Comparison of ENCODE assay signal across 20 mouse cellular contexts in the genomic region with DNA sequence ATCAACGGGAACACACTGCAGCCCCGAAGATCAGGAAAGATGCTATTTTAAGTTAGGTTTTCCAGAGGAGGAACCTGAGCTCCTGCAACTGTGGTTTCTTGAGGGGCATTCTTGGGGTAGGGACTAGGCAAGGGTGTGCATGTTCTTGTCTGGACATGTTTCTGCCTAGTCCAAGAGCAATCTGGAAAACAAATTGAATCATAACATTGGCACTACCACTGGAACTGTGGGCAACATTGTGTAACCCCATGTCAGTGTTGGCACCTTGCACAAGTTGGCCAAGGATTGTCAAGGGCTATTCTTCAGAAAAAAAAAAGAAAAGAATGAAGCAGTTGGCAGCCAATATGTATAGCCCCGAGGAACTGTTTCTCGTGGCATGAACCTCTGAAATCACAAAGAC.
A peak's percentile ranks its signal among the peaks of the same experiment; 100 is the strongest.
DNase-seq lines count a peak whose midpoint lies in the region; ATAC-seq lines count a peak whose summit lies in the region.
"Had no signal": no experiment of that assay in that cellular context is flagged by ENCODE, and none has a peak within 500 bp of the region (broad histone marks: within the 10 kb centered on the region; RNA-seq: fewer than 3 reads in every experiment).

No protein-coding gene starts in this region.

- no peak for ATAC-seq in hindbrain, embryonic 11.5 days (ENCODE audit: low FRiP score)
- ATAC-seq: CD4-positive, CD25-positive, alpha-beta regulatory T cell, adult 4 months; forebrain, embryonic 15.5 days; intestine, embryonic 16.5 days had no signal

- no peaks in the 10 kb centered on the region for H3K4me1 ChIP-seq in hindbrain, embryonic 11.5 days (replicated peaks; ENCODE audit: control insufficient read depth, insufficient read depth, low read length)

- no peak overlapping the region for H3K4me3 ChIP-seq in hindbrain, embryonic 11.5 days (ENCODE audit: low read depth, low read length)
- H3K4me3 ChIP-seq: embryonic facial prominence, embryonic 10.5 days; forebrain, embryonic 15.5 days; heart, embryonic 12.5 days; hindbrain, embryonic 10.5 days; hindbrain, embryonic 15.5 days had no signal

- H3K9ac ChIP-seq in hindbrain, embryonic 11.5 days (ENCODE audit: low read depth, low read length), result no peak overlapping the region
- H3K9ac ChIP-seq: forebrain, embryonic 15.5 days; heart, embryonic 12.5 days; hindbrain, embryonic 15.5 days had no signal

- no peak overlapping the region for H3K4me2 ChIP-seq in hindbrain, embryonic 11.5 days (replicated peaks; ENCODE audit: low read depth, low read length)
- H3K4me2 ChIP-seq: forebrain, embryonic 15.5 days; heart, embryonic 12.5 days; hindbrain, embryonic 15.5 days had no signal

- DNase-seq in adrenal gland, adult 2 months, result peak; percentile 72
- no peak for DNase-seq in adrenal gland, adult 18-20 months (ENCODE audit: low spot score in 2 of 2)
- peak; percentile 22 for DNase-seq in lung, postnatal 25 days (ENCODE audit: low spot score)
- no peak for DNase-seq in lung, postnatal 10 days
- DNase-seq in adrenal gland, postnatal 36 days, result peak; percentile 15 to 56
- DNase-seq in hindbrain, embryonic 11.5 days (ENCODE audit: low spot score), result no peak
- no peak for DNase-seq in embryo, embryonic 11 days
- DNase-seq: B cell, adult 2 months; cerebellum, adult 11 months; cerebellum, adult 9-10 months; cerebellum, postnatal 25 days; gastrocnemius, postnatal 36 days had no signal

- H3K27ac ChIP-seq in hindbrain, embryonic 11.5 days (ENCODE audit: low read depth, low read length), result no peak overlapping the region
- H3K27ac ChIP-seq: embryonic facial prominence, embryonic 10.5 days; forebrain, embryonic 15.5 days; hindbrain, embryonic 10.5 days; hindbrain, embryonic 15.5 days had no signal

- H3K36me3 ChIP-seq in hindbrain, embryonic 11.5 days (ENCODE audit: control insufficient read depth, insufficient read depth, low read length), result no peaks in the 10 kb centered on the region
- H3K36me3 ChIP-seq: embryonic facial prominence, embryonic 10.5 days; forebrain, embryonic 15.5 days; G1E; heart, embryonic 12.5 days; hindbrain, embryonic 10.5 days; hindbrain, embryonic 15.5 days had no signal

- no peaks in the 10 kb centered on the region for H3K27me3 ChIP-seq in hindbrain, embryonic 11.5 days (ENCODE audit: control insufficient read depth, insufficient read depth, low read length)
- H3K27me3 ChIP-seq: forebrain, embryonic 15.5 days; heart, embryonic 12.5 days; hindbrain, embryonic 15.5 days had no signal

- H3K9me3 ChIP-seq in hindbrain, embryonic 11.5 days (ENCODE audit: control insufficient read depth, low read length), result no peaks in the 10 kb centered on the region
- H3K9me3 ChIP-seq: embryonic facial prominence, embryonic 10.5 days; forebrain, embryonic 15.5 days; heart, embryonic 12.5 days; hindbrain, embryonic 10.5 days; hindbrain, embryonic 15.5 days had no signal

- WGBS in hindbrain, embryonic 11.5 days, result 90% methylated on average over 4 of the region's 4 CpGs

Comparison
In these comparisons a context has a peak if more than half of its experiments do, and no peak if none do; other contexts are left out.
1. DNase-seq: peak in adrenal gland, adult 2 months (single experiment), lung, postnatal 25 days (single experiment) and adrenal gland, postnatal 36 days (2 of 2); none in adrenal gland, adult 18-20 months (0 of 2), lung, postnatal 10 days (single experiment), hindbrain, embryonic 11.5 days (single experiment) and embryo, embryonic 11 days (single experiment).